Mouse (Mus musculus): ENCODE measurements around the gene Nav3.

DNA sequence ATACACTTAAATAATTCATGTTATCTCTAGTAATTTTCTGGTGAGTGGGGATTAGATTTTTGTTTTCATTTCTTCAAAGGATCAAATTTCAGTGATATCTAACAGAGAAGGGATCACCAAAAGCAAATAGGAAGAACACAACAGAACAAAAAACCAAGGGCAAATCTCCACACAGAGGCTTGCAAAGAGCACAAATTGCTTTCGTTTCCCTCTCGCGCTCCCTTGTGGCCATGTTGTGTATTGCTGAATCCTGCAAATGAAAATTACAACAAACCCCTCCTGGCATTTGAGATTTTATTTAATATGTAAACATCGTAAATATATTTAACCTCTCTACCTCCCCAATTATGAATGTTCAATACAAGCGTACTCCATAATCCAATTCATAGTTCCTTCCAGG lies 370.8 kb downstream of the Nav3 start:
- TF ChIP-seq ETS1 (IDR thresholded peaks at IDR 0.05; ENCODE audit: low read depth, low read length) (no peak), USF1 (IDR thresholded peaks at IDR 0.05; ENCODE audit: low read depth, low read length) (no peak), CTCF (IDR thresholded peaks at IDR 0.05 in 2 of 3, conservative IDR thresholded peaks at IDR 0.05 in 1 of 3; ENCODE audit: control insufficient read depth in 1 of 3, insufficient read depth in 1 of 3, low read depth in 2 of 3, low read length in 3 of 3, poor library complexity in 1 of 3, severe bottlenecking in 1 of 3) (peak; percentile 12 to 30 (median 21); a peak in 2 of 6 replicates), RCOR1 (IDR thresholded peaks at IDR 0.05; ENCODE audit: low read depth, low read length) (no peak), TBP (IDR thresholded peaks at IDR 0.05; ENCODE audit: low read depth, low read length) (no peak), ELF1 (IDR thresholded peaks at IDR 0.05; ENCODE audit: low read depth, low read length) (no peak), ZMIZ1 (IDR thresholded peaks at IDR 0.05; ENCODE audit: low read depth, low read length) (no peak), TAL1 (IDR thresholded peaks at IDR 0.05; ENCODE audit: low read length) (no peak), POLR2AphosphoS2 (IDR thresholded peaks at IDR 0.05; ENCODE audit: low read length) (no peak), JUND (IDR thresholded peaks at IDR 0.05; ENCODE audit: low read depth, low read length) (no peak), TCF12 (IDR thresholded peaks at IDR 0.05; ENCODE audit: low read depth, low read length) (no peak), ZC3H11A (IDR thresholded peaks at IDR 0.05; ENCODE audit: low read depth, low read length) (no peak), CHD2 (IDR thresholded peaks at IDR 0.05; ENCODE audit: low read length) (no peak), POLR2A (IDR thresholded peaks at IDR 0.05; ENCODE audit: control insufficient read depth in 1 of 2, insufficient read depth in 1 of 2, low read depth in 1 of 2, low read length in 2 of 2, poor library complexity in 1 of 2) (no peak)

Measured in MEL (cell line).